Mouse (Mus musculus): ENCODE results near the gene Sc5d. TPM values are rescaled to one million over a fixed set of nuclear protein-coding genes. Genes with fewer than 3 reads are reported as not detected.

Sc5d gene
- polyA plus RNA-seq, 1 experiment from 2014 or later: 25.9 TPM

DNA sequence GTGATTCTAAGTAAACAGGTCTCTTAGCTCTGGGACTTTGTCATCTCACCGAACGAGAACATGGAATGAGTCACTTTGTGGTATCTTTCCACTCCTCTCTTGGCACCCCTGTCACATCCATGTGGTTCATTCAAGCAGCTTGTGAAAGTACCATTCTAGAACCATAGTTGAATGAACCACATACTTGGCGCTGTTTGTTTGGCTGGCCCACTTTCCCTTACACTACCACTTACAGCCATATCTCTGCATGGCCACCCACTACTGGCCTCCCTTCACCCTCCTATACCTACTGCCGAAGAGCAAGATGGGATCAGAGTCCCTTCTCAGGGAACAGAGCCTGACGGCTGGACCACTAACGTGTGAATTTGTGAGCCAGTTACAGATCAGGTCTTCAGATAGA lies 54.4 kb downstream of the Sc5d start:
- ATAC-seq (ENCODE audit: insufficient number of reproducible peaks, insufficient read depth, low FRiP score, low read depth): no peak
- Histone ChIP-seq H3K36me3 (ENCODE audit: control insufficient read depth, insufficient read depth, low read length) (no peaks in the 10 kb centered on the region), H3K4me3 (ENCODE audit: control insufficient read depth in 1 of 2, insufficient read depth in 1 of 2, low read depth in 1 of 2, low read length in 2 of 2) (no peak overlapping the region), H3K9ac (ENCODE audit: low read length) (no peak overlapping the region), H3K4me1 (ENCODE audit: control insufficient read depth in 2 of 2, insufficient read depth in 2 of 2, low read length in 2 of 2) (no peaks in the 10 kb centered on the region), H3K4me2 (ENCODE audit: low read length) (no peak overlapping the region), H3K27me3 (ENCODE audit: control insufficient read depth, insufficient read depth, low read length) (no peaks in the 10 kb centered on the region), H3K9me3 (ENCODE audit: control insufficient read depth, low read length) (no peaks in the 10 kb centered on the region), H3K27ac (replicated peaks in 1 of 2; ENCODE audit: control insufficient read depth in 1 of 2, insufficient read depth in 1 of 2, low read depth in 2 of 2, low read length in 2 of 2) (no peak overlapping the region)
- WGBS: 60% methylated on average over 6 of the region's 6 CpGs

DNA sequence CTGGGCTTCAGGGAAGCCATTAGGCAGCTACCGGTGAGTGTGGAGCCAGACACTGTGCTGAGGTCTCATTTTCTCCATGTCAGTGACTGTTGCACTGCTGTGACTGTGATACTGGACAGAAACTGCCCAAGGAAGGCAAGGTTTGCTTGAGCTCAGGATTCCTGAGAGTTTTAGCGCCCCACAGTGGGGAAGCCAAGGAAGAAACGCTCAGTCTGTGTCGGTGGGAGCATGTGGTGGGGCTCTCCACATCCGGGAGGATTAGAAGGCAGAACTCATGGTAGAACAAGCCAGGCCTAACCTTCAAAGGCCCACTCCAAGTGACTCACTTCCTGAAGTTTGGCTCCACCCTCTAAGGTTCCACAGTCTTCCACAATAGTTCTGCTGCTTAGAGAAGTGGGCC lies 55.6 kb downstream of the Sc5d start:
- no peak overlapping the region for H3K4me2 ChIP-seq (ENCODE audit: low read length)
- ATAC-seq (ENCODE audit: insufficient number of reproducible peaks, insufficient read depth, low FRiP score, low read depth): no peak
- H3K9ac ChIP-seq (ENCODE audit: low read length): no peak overlapping the region
- H3K4me1 ChIP-seq (ENCODE audit: control insufficient read depth in 2 of 2, insufficient read depth in 2 of 2, low read length in 2 of 2): no peaks in the 10 kb centered on the region
- H3K9me3 ChIP-seq (ENCODE audit: control insufficient read depth, low read length): no peaks in the 10 kb centered on the region
- H3K27ac ChIP-seq (replicated peaks in 1 of 2; ENCODE audit: control insufficient read depth in 1 of 2, insufficient read depth in 1 of 2, low read depth in 2 of 2, low read length in 2 of 2): no peak overlapping the region
- WGBS: 27% methylated on average over 5 of the region's 5 CpGs
- no peaks in the 10 kb centered on the region for H3K36me3 ChIP-seq (ENCODE audit: control insufficient read depth, insufficient read depth, low read length)
- no peak overlapping the region for H3K4me3 ChIP-seq (ENCODE audit: control insufficient read depth in 1 of 2, insufficient read depth in 1 of 2, low read depth in 1 of 2, low read length in 2 of 2)
- no peaks in the 10 kb centered on the region for H3K27me3 ChIP-seq (ENCODE audit: control insufficient read depth, insufficient read depth, low read length)

GRCm38 (mm10) chr9:42206750-42207149 lies 57.3 kb downstream of the Sc5d start:
- Histone ChIP-seq H3K27ac (replicated peaks in 1 of 2; ENCODE audit: control insufficient read depth in 1 of 2, insufficient read depth in 1 of 2, low read depth in 2 of 2, low read length in 2 of 2) (no peak overlapping the region), H3K36me3 (ENCODE audit: control insufficient read depth, insufficient read depth, low read length) (no peaks in the 10 kb centered on the region), H3K4me2 (ENCODE audit: low read length) (no peak overlapping the region), H3K4me1 (ENCODE audit: control insufficient read depth in 2 of 2, insufficient read depth in 2 of 2, low read length in 2 of 2) (no peaks in the 10 kb centered on the region), H3K27me3 (ENCODE audit: control insufficient read depth, insufficient read depth, low read length) (no peaks in the 10 kb centered on the region), H3K9me3 (ENCODE audit: control insufficient read depth, low read length) (no peaks in the 10 kb centered on the region), H3K9ac (ENCODE audit: low read length) (no peak overlapping the region), H3K4me3 (ENCODE audit: control insufficient read depth in 1 of 2, insufficient read depth in 1 of 2, low read depth in 1 of 2, low read length in 2 of 2) (no peak overlapping the region)
- no peak for ATAC-seq (ENCODE audit: insufficient number of reproducible peaks, insufficient read depth, low FRiP score, low read depth)
- 65% methylated on average over 1 of the region's 1 CpGs for WGBS

DNA sequence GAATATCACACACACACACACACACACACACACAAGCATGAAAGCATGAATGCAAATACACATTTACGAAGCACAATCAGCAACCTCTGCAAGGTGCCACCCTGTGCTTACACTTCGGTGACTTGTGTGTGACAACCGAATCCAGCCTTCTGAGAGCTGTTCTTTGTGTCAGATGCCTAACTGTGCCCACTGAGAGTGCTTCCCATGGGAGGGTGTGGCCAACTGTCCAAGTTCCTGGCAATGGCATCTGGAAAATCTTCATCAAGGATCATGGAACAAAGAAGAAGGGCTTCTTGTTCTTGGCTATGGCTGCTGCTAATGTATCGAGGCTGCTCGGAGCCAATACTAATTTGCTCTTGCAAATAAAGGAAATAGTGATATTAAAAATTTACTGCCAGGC lies 61.8 kb downstream of the Sc5d start:
- Histone ChIP-seq H3K27me3 (ENCODE audit: control insufficient read depth, insufficient read depth, low read length) (no peaks in the 10 kb centered on the region), H3K9ac (ENCODE audit: low read length) (no peak overlapping the region), H3K27ac (replicated peaks in 1 of 2; ENCODE audit: control insufficient read depth in 1 of 2, insufficient read depth in 1 of 2, low read depth in 2 of 2, low read length in 2 of 2) (no peak overlapping the region), H3K9me3 (ENCODE audit: control insufficient read depth, low read length) (no peaks in the 10 kb centered on the region), H3K4me3 (ENCODE audit: control insufficient read depth in 1 of 2, insufficient read depth in 1 of 2, low read depth in 1 of 2, low read length in 2 of 2) (no peak overlapping the region), H3K4me2 (ENCODE audit: low read length) (no peak overlapping the region), H3K4me1 (ENCODE audit: control insufficient read depth in 2 of 2, insufficient read depth in 2 of 2, low read length in 2 of 2) (no peaks in the 10 kb centered on the region), H3K36me3 (ENCODE audit: control insufficient read depth, insufficient read depth, low read length) (no peaks in the 10 kb centered on the region)
- ATAC-seq (ENCODE audit: insufficient number of reproducible peaks, insufficient read depth, low FRiP score, low read depth): no peak
- WGBS: 90% methylated on average over 5 of the region's 5 CpGs

Other genes starting within 250 kb of the Sc5d start
- gene Sorl1, start 140.0 kb downstream of the Sc5d start, polyA plus RNA-seq (2014; fragmentation: Nextera tagmentation; extraction: Ambion mirVana): 3.6 and 3.9 TPM in 2 replicates
- gene Tecta, start 135.7 kb upstream of the Sc5d start, polyA plus RNA-seq (2014; fragmentation: Nextera tagmentation; extraction: Ambion mirVana): 0.13 TPM in 1 of 2 replicates, not detected in the other
- gene Tbcel, start 243.6 kb upstream of the Sc5d start, polyA plus RNA-seq (2014; fragmentation: Nextera tagmentation; extraction: Ambion mirVana): 3.6 and 3.8 TPM in 2 replicates